In genomic region chr15:88875625-88876081, GRCm38 (mm10) we compare ENCODE assay signal across 8 mouse cellular contexts. TPM values are rescaled to one million over a fixed set of nuclear protein-coding genes. Genes with fewer than 3 reads are reported as not detected.
DNase-seq lines count a peak whose midpoint lies in the region.

No protein-coding gene starts in this region.

- peak; percentile 34 for DNase-seq in adrenal gland, adult 2 months
- no peak for DNase-seq in adrenal gland, adult 8-10 months
- DNase-seq in ovary, adult 18-20 months (ENCODE audit: low spot score): peak; percentile 64
- DNase-seq in ovary, postnatal 14 days (ENCODE audit: low spot score): no peak
- DNase-seq in kidney, postnatal 25 days: peak; percentile 86 to 98
- DNase-seq in testis, postnatal 10 days (ENCODE audit: low spot score): peak; percentile 71
- no peak for DNase-seq in retina, embryonic 14.5 days (ENCODE audit: low spot score)
- DNase-seq in layer of hippocampus, postnatal 25 days (ENCODE audit: extremely low spot score in 1 of 2, low spot score in 1 of 2): no peak

RNA-seq across cellular contexts. Expression of gene Pim3, which starts 13.7 kb away (rescaled TPM):
- total RNA-seq in adrenal gland, adult 2 months (2021): 100 to 1,000 TPM in 1 of 2 experiments, 10 to 100 TPM in 1; 71.7 to 105 TPM
- polyA plus RNA-seq in adrenal gland, adult 2 months (2012; rRNA removed): 156 and 157 TPM in 2 replicates
- total RNA-seq in adrenal gland, adult 8-10 months (2022): 100 to 1,000 TPM in 1 of 4 experiments, 10 to 100 TPM in 3; 62.7 to 164 (median 75.8) TPM
- total RNA-seq in layer of hippocampus, postnatal 25 days (2021): 10 to 100 TPM; 30.3 to 38.9 TPM

RNA-seq across cellular contexts. Expression of gene Creld2, which starts 56.2 kb away (rescaled TPM):
- 10 to 100 TPM; 44.8 to 45.6 TPM for total RNA-seq in adrenal gland, adult 2 months (2021)
- polyA plus RNA-seq in adrenal gland, adult 2 months (2012; rRNA removed): 25.5 and 25.7 TPM in 2 replicates
- total RNA-seq in adrenal gland, adult 8-10 months (2022): 10 to 100 TPM; 40.3 to 51.5 (median 49.2) TPM
- 10 to 100 TPM; 18.0 to 28.1 TPM for total RNA-seq in layer of hippocampus, postnatal 25 days (2021)

RNA-seq across cellular contexts. Expression of gene Alg12, which starts 56.5 kb away (rescaled TPM):
- 10 to 100 TPM; 15.2 to 19.2 TPM for total RNA-seq in adrenal gland, adult 2 months (2021)
- 20.4 and 21.2 TPM in 2 replicates for polyA plus RNA-seq in adrenal gland, adult 2 months (2012; rRNA removed)
- 10 to 100 TPM; 19.3 to 22.3 (median 20.3) TPM for total RNA-seq in adrenal gland, adult 8-10 months (2022)
- total RNA-seq in layer of hippocampus, postnatal 25 days (2021): 10 to 100 TPM; 12.7 to 16.9 TPM

Comparison
In these comparisons a context has a peak if more than half of its experiments do, and no peak if none do; other contexts are left out.
1. DNase-seq: peak in adrenal gland, adult 2 months (single experiment), ovary, adult 18-20 months (single experiment), kidney, postnatal 25 days (2 of 2) and testis, postnatal 10 days (single experiment); none in adrenal gland, adult 8-10 months (single experiment), ovary, postnatal 14 days (single experiment), retina, embryonic 14.5 days (single experiment) and layer of hippocampus, postnatal 25 days (0 of 2).